Mouse (Mus musculus): ENCODE measurements at regions not wholly inside any gene's neighbourhood (a gene's known extent, or its start where the extent isn't known, plus 50 kb on each side); places are given as distances from the start of the nearest gene placed in this dataset.
A peak's percentile ranks its signal among the peaks of the same experiment; 100 is the strongest.

GRCm38 (mm10) chr1:189099121-189099520 is 91.5 kb upstream of the Kctd3 start:
- no peak for DNase-seq
- intact Hi-C loops (cut with DNase I) = no loop called here

DNA sequence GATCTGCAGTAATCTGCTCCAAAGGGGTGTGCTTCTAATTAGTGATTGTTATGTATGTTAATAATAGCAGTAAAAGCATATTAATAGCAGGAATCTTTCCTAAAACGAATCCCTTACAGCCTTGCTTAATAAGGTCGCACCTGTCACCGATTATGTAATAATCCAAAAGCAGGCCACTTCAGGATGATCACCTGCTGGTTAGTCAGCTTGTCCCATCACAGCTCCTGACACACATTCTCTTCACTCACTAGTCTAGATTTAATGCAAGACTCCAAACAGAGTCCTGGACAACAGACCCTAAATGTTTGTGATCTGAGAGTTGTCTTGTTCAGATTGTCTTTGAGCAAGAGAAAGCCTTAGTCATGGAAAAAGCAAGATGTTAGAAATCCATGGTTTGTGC is 85.2 kb upstream of the Kctd3 start:
- DNase-seq = no peak
- intact Hi-C loops (cut with DNase I) = no loop called here

GRCm38 (mm10) chr1:189085245-189085644 is 77.6 kb upstream of the Kctd3 start:
- intact Hi-C loops (cut with DNase I) = no loop called here

GRCm38 (mm10) chr1:189081267-189081666 is 73.6 kb upstream of the Kctd3 start:
- intact Hi-C loops (cut with DNase I) = no loop called here
- DNase-seq = no peak

More at GRCm38 (mm10) chr1:189085245-189085644, 77.6 kb upstream of the Kctd3 start:
- no peak for DNase-seq

DNA sequence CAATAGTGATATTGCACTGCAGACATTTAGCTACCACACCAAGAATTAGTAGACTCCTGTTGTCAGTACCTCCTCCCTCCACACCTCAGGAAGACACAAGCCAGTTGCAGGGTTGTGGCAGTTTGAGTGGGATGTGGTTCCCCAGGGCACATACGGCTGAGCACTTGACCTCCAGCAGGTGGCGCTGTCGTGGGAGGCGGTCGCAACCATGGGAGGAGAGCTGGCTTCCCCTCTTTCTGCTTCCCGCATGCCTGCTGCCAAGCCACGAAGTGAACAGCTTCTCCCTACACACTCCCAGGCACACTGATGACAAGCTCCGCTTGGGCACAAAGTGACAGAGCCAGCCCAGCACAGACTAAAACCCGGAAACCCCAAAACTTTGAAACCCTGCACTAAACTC is 73.2 kb upstream of the Kctd3 start:
- DNase-seq = peak; percentile 76
- intact Hi-C loops (cut with DNase I) = no loop called here

DNA sequence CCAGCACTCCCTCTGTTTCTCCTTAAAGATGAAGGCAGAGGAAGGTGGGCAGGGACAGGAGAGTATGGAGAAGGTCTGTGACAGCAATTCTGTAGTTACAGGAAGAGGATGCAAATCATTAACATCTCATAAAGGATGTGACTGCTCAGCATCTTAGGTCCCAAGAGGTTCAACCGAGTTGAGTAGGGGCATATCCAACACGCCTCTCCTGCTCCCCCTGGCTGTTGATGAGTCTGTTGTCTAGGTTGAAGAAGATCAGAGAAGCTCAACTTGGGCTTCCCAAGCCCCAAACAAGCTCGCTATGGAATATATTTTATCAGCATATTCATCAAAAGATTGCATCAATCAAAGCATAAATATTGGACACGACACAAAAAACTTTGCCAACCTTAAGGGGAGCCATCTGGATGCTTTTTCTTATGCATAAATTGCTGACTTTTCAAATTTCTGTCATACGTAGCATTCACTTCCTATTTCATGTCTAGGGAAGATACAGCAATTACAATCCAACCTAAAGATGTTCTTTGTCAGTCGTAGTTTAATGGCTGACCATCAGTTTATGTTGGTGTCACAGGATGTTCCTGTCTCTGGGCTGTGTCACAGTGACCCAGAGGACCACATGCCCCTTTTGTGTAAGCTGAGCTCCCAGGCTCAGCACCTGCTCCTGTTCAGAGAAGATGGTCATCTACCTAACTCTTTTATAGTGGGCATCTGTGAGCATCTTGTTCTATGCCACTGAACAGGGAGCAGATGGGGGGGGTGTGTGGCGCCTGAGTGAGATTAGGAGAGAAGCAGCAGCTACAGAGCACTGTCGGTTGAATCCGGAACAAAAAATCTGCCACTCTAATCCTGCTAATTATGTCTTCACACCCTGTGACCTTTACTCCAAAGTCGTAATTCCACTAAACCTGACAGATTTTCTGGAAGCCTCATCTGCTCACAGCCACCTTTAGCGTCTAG is 72.1 kb upstream of the Kctd3 start:
- DNase-seq = peak; percentile 56
- intact Hi-C loops (cut with DNase I) = no loop called here

DNA sequence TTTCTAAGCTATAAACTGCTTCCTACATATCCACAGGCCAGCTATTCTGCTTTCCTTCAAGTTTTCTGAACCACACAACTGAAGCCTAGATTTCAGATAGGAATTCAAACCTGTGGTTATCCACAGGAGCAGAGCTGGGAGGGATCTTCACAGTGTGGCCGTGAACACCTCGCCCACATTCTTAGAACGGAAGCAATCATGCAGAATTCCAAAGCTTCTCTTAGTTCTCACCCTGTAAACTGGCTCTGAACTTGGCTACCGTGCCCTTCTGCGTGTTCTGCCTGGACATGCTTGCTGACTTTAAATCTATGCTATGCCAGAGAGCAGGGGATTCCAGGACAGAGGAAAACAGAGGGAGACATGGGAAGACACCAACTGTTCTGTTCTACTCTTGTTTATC is 70.2 kb upstream of the Kctd3 start:
- DNase-seq = no peak
- intact Hi-C loops (cut with DNase I) = no loop called here

- DNase-seq = no peak
- intact Hi-C loops (cut with DNase I) = no loop called here
Observed at GRCm38 (mm10) chr1:189076276-189076675, 68.6 kb upstream of the Kctd3 start.

DNA sequence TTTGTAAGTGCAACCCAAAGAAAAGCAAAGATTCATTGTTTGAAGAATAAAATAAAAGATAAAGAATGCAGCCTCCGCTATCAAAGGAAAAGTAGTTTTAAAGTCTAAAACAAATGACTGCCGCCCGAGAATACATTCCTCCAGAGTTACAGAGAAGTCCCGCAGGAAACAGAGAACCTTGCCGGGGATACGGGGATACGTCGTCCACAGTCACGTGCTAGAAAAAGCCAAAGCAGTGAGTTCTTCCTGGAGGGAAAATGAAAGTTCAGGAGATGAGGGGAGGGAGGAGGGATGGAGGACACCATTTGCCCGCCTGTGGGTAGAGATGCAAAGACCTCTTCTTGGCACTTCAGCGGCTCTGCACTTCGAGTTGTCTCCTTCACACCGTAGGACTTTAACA is 68.0 kb upstream of the Kctd3 start:
- intact Hi-C loops (cut with DNase I) = no loop called here
- no peak for DNase-seq

GRCm38 (mm10) chr1:189072516-189072915 is 64.9 kb upstream of the Kctd3 start:
- intact Hi-C loops (cut with DNase I) = no loop called here
- no peak for DNase-seq

DNA sequence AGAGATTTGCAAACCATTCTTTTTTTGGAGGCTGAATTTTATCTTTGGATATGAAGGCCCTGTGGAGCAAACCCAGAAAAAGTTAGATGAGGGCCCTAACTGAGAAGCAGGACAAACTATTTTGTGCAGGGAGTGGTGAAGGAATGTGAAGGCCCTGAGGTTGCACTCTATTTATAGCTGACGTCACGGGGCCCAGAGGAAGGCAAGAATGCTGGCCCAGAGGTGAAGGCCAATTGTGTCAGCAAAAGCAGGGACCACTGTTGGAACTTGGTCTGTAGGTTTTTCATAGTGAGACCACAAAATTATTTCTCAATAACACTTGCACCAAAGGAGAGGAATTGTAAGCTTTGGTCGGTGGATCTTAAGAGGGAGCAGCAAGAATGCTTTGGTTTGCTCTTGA is 60.6 kb upstream of the Kctd3 start:
- no peak for DNase-seq
- intact Hi-C loops (cut with DNase I) = no loop called here

DNA sequence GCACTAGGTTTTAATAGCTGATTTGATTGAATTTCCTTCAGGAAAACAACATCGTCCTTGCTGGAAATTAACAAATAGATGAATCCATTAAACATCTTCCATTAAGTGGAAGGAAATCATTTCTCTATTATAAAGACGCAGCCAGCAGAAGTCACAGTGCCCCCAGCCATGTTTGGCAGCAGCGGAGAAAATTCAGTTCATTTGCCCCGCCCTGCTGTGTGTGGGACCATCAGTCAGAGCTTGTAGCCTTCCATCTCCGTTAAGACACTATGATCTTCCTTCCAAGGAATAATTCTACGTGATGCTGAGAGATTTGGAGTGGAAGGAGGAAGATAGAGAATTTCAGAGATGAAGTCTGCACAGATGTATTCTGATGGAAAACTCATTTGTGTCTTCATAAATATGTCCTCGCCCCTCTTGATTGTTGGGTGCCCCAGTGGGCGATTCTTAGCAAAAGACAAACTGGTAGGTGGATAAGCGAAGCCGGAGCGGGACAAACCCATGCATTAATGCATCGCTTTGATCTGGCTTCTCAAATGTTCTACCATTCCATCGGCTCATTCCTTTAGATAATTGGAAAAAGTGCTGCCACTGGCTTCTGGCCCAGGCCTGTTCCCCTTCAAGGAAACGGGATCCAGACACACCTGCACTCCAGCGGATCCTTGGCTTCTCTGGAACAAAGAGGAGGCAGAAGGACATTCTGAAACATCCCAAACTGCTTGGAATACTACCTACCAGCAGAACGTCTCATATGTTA is 59.7 kb upstream of the Kctd3 start:
- intact Hi-C loops (cut with DNase I) = no loop called here
- peak; percentile 72 for DNase-seq

DNA sequence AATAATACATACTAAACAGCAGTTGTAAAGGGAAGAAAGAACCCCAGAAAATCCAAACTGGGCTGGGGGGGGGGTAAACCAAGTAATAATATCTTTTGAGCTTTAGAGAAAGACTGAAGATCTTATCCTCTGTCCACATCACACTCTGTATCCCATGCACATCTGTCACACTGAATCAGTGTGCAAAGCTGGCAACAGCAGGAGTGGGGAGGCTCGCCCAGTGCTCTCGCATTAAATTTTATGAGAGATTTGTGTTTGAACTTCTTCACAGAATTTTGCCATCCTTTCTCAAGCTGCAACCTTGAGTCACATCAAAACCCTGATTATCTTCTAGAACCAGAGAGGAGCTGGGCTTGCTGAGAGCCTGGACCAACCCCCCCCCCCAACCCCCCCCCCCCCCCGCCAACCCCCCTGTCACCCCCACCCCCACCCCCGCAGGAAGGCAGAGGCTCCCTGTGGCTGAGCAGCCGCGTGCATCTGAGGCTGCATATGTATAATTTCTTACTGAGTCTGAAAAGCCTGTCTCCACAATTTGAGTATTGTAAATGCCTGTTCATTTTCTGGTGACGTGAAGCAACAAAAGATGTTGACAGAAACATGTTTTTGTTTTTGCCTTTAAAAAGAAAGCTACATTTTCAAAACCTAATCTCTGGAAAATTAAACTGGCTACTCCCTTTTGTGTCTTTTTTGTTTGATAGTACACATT is 59.0 kb upstream of the Kctd3 start:
- no peak for DNase-seq
- intact Hi-C loops (cut with DNase I) = no loop called here

- peak; percentile 85 for DNase-seq
- intact Hi-C loops (cut with DNase I) = no loop called here
Observed at GRCm38 (mm10) chr1:189065152-189065910, 57.7 kb upstream of the Kctd3 start.

DNA sequence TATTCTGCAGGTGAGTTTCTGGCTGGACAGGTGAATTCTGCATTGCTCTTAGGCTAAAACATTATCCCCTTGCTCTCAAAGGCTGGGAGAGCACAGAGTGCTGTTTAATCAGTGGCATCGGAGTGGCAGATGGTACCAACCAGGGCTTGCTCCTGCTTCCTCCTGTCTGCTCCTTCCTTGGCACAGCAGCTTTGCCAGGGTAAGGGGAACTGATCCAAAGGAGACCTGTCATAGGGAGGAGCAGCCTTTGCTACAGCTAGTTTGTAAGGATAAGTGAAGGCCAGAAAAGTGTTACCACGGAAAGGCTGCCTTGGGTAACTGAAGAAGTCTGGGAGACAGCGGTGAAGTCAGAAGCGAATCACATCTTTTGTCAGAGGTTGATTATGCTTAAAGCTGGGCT is 57.0 kb upstream of the Kctd3 start:
- peak; percentile 81 for DNase-seq
- intact Hi-C loops (cut with DNase I) = no loop called here

- intact Hi-C loops (cut with DNase I) = no loop called here
- peak; percentile 74 for DNase-seq
Observed at GRCm38 (mm10) chr1:189063699-189064098, 56.1 kb upstream of the Kctd3 start.

DNA sequence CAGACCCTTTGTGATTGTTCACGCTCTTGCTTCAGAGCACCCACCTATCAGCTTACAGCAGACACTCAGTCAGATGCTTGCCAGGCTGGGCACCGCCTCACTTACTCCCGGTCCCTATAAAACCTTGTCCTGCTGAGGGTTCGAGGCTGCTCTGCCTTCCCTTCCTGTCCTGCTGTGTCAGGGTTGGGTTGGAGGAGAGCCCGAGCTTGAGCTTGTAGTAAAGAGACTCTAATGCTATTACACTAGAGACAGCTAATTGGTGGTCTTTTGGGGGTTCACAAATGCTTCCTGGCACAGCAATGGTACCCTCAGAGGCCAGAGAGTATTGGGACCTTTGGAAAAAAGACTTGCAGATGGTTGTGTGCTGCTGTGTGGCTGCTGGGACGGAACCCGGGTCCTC is 55.6 kb upstream of the Kctd3 start:
- DNase-seq = peak; percentile 40
- intact Hi-C loops (cut with DNase I) = no loop called here
